Mouse (Mus musculus) embryonic facial prominence, embryonic 12.5 days (tissue): ENCODE data around the gene Rrm1. TPM values are rescaled to one million over a fixed set of nuclear protein-coding genes. Genes with fewer than 3 reads are reported as not detected.

ENCODE experiments used
- ATAC-seq: fragments of 200-750 bp; cut with Nextera tagmentation; 2 replicates; pipeline ENCODE4 v1.8.0; 2017; ENCODE audit not compliant: insufficient number of reproducible peaks, insufficient read depth, low FRiP score, low TSS enrichment
- H3K27ac ChIP-seq: fragments of 300-500 bp; sonication (generic); 2 replicates; pipeline ENCODE4 v1.5.1; 2016; ENCODE audit warnings: mild to moderate bottlenecking
- H3K27me3 ChIP-seq: fragments of 300-500 bp; sonication (generic); 2 replicates; pipeline ENCODE4 v1.6.1; 2016; ENCODE audit warnings: mild to moderate bottlenecking, moderate library complexity
- H3K36me3 ChIP-seq: fragments of 300-500 bp; sonication (generic); 2 replicates; pipeline ENCODE4 v1.6.1; 2016; ENCODE audit warnings: mild to moderate bottlenecking
- H3K4me1 ChIP-seq: fragments of 300-500 bp; sonication (generic); 2 replicates; pipeline ENCODE4 v1.6.1; 2016
- H3K4me2 ChIP-seq: fragments of 300-500 bp; sonication (generic); replicated peaks from 2 replicates; pipeline ENCODE4 v1.6.1; 2016; ENCODE audit warnings: mild to moderate bottlenecking, moderate library complexity
- H3K4me3 ChIP-seq: fragments of 300-500 bp; sonication (generic); 2 replicates; pipeline ENCODE4 v1.5.1; 2016; ENCODE audit warnings: mild to moderate bottlenecking
- H3K9ac ChIP-seq: fragments of 300-500 bp; sonication (generic); 2 replicates; pipeline ENCODE4 v1.6.1; 2016; ENCODE audit warnings: mild to moderate bottlenecking, moderate library complexity
- H3K9me3 ChIP-seq: fragments of 300-500 bp; sonication (generic); 2 replicates; pipeline ENCODE4 v1.6.1; 2016; ENCODE audit warnings: mild to moderate bottlenecking, moderate library complexity
- WGBS: fragments of 180-500 bp; shearing (Covaris S2); methylation state at CpG from one replicate; pipeline ENCODE4 v1.1.7; 2016; 5-methylcytosine and 5-hydroxymethylcytosine counted together
- polyA plus RNA-seq: library from polyadenylated mRNA; unstranded; fragments of >200 nt; fragmentation: Nextera tagmentation; extraction: Ambion mirVana; gene quantifications from 2 replicates; pipeline ENCODE4 v1.2.1, GENCODE M21; 2016

Gene Rrm1
- polyA plus RNA-seq, 1 experiment from 2014 or later = 173 TPM

GRCm38 (mm10) chr7:102508666-102509065, 67.2 kb downstream of the Rrm1 start:
- Histone ChIP-seq H3K27ac (no peak overlapping the region), H3K27me3 (peaks cover 16% of the 10 kb centered on the region), H3K4me2 (no peak overlapping the region), H3K4me1 (no peaks in the 10 kb centered on the region), H3K9ac (no peak overlapping the region), H3K9me3 (no peaks in the 10 kb centered on the region), H3K4me3 (no peak overlapping the region), H3K36me3 (no peaks in the 10 kb centered on the region)
- ATAC-seq = no peak
- WGBS = 87% methylated on average over 6 of the region's 6 CpGs

DNA sequence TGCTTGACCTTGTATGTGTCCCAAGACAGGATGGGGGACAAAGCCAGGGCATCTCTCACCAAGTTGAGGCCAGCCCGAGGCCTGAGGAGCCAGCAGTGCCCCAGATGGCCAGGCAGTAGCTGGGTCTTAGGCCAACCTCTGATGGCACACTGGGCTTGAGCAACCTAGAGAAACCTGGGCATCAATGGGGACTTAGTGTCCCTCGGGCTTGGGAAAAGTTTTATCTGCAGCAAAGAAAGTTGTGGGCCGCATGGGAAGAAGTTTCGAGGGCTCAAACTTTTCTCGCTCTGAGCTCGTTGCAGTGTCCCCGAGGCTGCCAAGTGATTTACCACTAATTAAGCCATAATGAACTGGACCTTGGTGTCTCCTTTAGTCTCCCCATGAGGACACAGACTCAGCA, 68.2 kb downstream of the Rrm1 start:
- no peak overlapping the region for H3K27ac ChIP-seq
- H3K9ac ChIP-seq = no peak overlapping the region
- H3K4me2 ChIP-seq = no peak overlapping the region
- H3K27me3 ChIP-seq = peaks cover 18% of the 10 kb centered on the region
- ATAC-seq = no peak
- no peaks in the 10 kb centered on the region for H3K36me3 ChIP-seq
- WGBS = 64% methylated on average over 7 of the region's 7 CpGs
- no peaks in the 10 kb centered on the region; the same call in 1 of the 2 replicates for H3K4me1 ChIP-seq
- no peaks in the 10 kb centered on the region for H3K9me3 ChIP-seq
- H3K4me3 ChIP-seq = no peak overlapping the region

- peaks cover 18% of the 10 kb centered on the region for H3K27me3 ChIP-seq
- H3K9me3 ChIP-seq = no peaks in the 10 kb centered on the region
- H3K4me2 ChIP-seq = no peak overlapping the region
- WGBS = 93% methylated on average over 10 of the region's 10 CpGs
- no peak for ATAC-seq
- H3K9ac ChIP-seq = no peak overlapping the region
- H3K36me3 ChIP-seq = no peaks in the 10 kb centered on the region
- no peak overlapping the region for H3K27ac ChIP-seq
- peaks cover 7% of the 10 kb centered on the region; the same call in 1 of the 2 replicates for H3K4me1 ChIP-seq
- no peak overlapping the region for H3K4me3 ChIP-seq
These were observed 70.4 kb downstream of the Rrm1 start for GRCm38 (mm10) chr7:102511927-102512326.

DNA sequence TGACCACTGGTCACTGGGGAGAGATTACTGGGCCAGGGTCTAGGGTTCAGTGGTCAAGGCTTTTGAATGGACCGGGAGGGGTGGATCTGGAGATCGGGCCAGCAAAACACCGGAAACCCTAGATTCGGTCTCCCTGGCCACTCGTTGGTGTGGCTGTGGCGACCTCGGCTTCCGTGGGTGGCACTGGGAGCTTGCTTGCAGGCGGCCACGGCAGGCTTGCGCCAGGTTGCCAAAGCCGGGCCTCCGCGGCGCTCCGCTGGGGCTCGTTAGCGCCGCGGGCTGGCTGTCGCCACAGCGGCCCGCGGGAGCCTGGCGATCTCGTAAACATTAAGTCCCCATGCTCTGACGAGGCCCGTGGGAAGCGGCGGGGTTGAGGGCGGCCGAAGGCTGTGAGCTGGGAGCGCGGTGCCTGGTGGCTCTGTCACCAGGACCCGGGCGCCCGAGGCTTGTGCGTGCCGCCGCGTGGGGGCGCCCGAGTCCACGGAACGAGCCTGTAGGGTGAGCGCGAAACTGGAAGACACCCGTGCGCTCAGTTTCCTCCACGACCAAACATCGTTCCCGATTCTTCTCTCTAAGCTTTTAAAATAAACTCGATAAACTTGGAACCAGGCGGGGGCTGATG, 71.4 kb downstream of the Rrm1 start:
- H3K27ac ChIP-seq = no peak overlapping the region
- peak overlapping the region; percentile 59 for H3K9ac ChIP-seq

DNA sequence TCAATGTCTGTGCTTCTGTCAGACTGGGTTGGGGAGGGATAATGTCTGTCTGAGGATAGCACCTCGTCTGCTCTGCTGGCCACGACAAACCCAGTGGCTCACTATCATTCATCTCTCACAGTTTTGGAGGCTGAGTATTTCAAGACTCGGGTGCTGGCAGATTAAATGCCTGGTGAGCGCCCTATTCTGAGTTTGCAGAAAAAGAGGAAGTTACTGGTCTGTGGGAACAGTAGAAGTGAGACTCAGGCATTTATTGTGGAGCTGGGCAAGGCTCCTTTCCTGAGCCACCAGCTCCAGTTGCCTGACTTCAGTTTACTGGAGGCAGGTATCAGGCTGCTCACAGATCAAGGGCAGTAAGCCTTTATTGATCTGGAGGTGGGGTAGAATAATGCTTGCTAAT, 72.6 kb downstream of the Rrm1 start:
- Histone ChIP-seq H3K36me3 (no peaks in the 10 kb centered on the region), H3K4me2 (no peak overlapping the region), H3K27ac (no peak overlapping the region), H3K4me1 (peaks cover 7% of the 10 kb centered on the region; the same call in 1 of the 2 replicates), H3K9me3 (no peaks in the 10 kb centered on the region), H3K27me3 (peaks cover 18% of the 10 kb centered on the region), H3K9ac (no peak overlapping the region), H3K4me3 (no peak overlapping the region)
- no peak for ATAC-seq
- 64% methylated on average over 4 of the region's 4 CpGs for WGBS

More for the DNA sequence above, 71.4 kb downstream of the Rrm1 start:
- H3K9me3 ChIP-seq = no peaks in the 10 kb centered on the region
- ATAC-seq = peak; percentile 94
- H3K4me2 ChIP-seq = peak overlapping the region; percentile 77
- peaks cover 18% of the 10 kb centered on the region for H3K27me3 ChIP-seq
- whole genome bisulfite sequencing = under 1% methylated on average over 53 of the region's 54 CpGs
- peak overlapping the region; percentile 41 for H3K4me3 ChIP-seq
- H3K36me3 ChIP-seq = no peaks in the 10 kb centered on the region
- H3K4me1 ChIP-seq = peaks cover 7% of the 10 kb centered on the region; the same call in 1 of the 2 replicates

DNA sequence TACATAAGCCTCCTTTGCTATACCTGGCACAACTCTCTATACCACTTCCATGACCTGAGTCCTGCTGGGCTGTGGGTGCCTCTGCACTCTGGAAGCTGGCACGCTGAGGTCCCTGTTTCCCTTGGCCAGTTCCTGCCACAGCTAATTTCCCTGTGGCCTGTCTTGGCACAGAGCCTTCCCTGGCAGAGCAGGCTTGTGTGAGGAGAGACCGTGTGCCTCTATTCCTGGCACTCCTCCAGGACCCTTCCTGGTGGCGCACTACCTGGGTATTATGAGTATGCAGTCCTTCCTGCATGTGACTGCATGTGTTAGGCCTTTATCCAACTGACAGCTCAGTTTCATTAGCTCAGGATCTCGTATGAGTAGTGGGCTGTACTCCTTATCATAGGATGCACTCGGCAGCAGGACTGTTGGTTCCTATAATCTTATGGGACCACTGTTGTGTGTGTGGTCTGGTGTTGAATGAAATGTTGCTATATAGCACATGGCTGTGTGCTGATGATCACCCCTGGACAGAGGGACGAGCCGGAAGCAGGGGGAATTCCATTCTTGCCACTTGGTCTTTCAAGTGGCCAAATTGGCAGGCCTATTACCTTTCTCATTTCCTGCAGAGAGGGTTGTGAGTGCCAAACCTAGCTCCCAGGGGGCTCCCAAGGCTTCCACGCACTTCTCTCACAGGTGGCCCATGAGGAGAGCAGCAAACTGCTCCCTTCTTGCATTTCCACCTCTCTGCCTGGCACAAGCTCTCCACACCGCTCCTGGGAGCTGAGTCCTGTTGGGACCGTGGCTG, 75.0 kb downstream of the Rrm1 start:
- ATAC-seq = no peak

DNA sequence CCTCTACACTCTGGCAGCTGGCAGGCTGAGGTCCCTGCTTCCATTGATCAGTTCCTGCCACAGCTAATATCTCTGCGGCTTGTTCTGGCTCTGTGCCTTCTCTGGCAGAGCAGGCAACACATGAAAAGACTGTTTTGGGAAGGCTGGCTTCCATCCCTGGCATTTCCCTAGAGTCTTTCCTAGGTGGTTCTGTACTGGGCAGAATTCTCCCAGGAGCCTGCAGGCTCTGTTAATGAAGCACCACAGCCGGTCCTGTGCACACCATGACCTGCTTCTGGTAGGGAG, 75.5 kb downstream of the Rrm1 start:
- H3K4me1 ChIP-seq = peaks cover 7% of the 10 kb centered on the region; the same call in 1 of the 2 replicates
- no peak overlapping the region for H3K4me2 ChIP-seq
- H3K4me3 ChIP-seq = no peak overlapping the region
- H3K27ac ChIP-seq = no peak overlapping the region
- WGBS = 81% methylated on average over 2 of the region's 2 CpGs
- no peaks in the 10 kb centered on the region for H3K36me3 ChIP-seq
- ATAC-seq = no peak
- H3K27me3 ChIP-seq = peaks cover 11% of the 10 kb centered on the region
- H3K9me3 ChIP-seq = no peaks in the 10 kb centered on the region
- no peak overlapping the region for H3K9ac ChIP-seq

More for the DNA sequence above, 75.0 kb downstream of the Rrm1 start:
- Histone ChIP-seq H3K27me3 (peaks cover 17% of the 10 kb centered on the region), H3K4me3 (no peak overlapping the region), H3K27ac (no peak overlapping the region), H3K9me3 (no peaks in the 10 kb centered on the region), H3K9ac (no peak overlapping the region), H3K36me3 (no peaks in the 10 kb centered on the region), H3K4me1 (peaks cover 7% of the 10 kb centered on the region; the same call in 1 of the 2 replicates), H3K4me2 (no peak overlapping the region)
- 71% methylated on average over 10 of the region's 10 CpGs for WGBS

Other genes with a start within 250 kb of the Rrm1 start
- 46.6 and 46.9 TPM in 2 replicates for gene Nup98, start 231.5 kb upstream of the Rrm1 start, polyA plus RNA-seq
- gene Pgap2, start 231.5 kb upstream of the Rrm1 start, polyA plus RNA-seq = 78.4 and 83.3 TPM in 2 replicates
- gene Rhog, start 185.6 kb upstream of the Rrm1 start, polyA plus RNA-seq = 48.7 and 50.0 TPM in 2 replicates
- 24.6 and 25.0 TPM in 2 replicates for gene Stim1, start 173.9 kb upstream of the Rrm1 start, polyA plus RNA-seq
- 0.33 and 0.80 TPM in 2 replicates for gene Olfr543, start 40.0 kb downstream of the Rrm1 start, polyA plus RNA-seq
- 0.10 and 0.13 TPM in 2 replicates for gene Olfr544, start 46.6 kb downstream of the Rrm1 start, polyA plus RNA-seq
- gene Olfr545, start 57.9 kb downstream of the Rrm1 start, polyA plus RNA-seq = 0.13 and 0.14 TPM in 2 replicates
- gene Olfr547, start 93.1 kb downstream of the Rrm1 start, polyA plus RNA-seq = not detected in 2 replicates
- gene Olfr548-ps1, start 99.2 kb downstream of the Rrm1 start, polyA plus RNA-seq = not detected in 2 replicates
- not detected in 2 replicates for gene Olfr549, start 108.2 kb downstream of the Rrm1 start, polyA plus RNA-seq
- gene Trim21, start 123.8 kb downstream of the Rrm1 start, polyA plus RNA-seq = 0.51 and 0.59 TPM in 2 replicates
- gene Olfr550, start 129.7 kb downstream of the Rrm1 start, polyA plus RNA-seq = 0.04 and 0.14 TPM in 2 replicates
- gene Olfr551, start 150.2 kb downstream of the Rrm1 start, polyA plus RNA-seq = not detected in 2 replicates
- not detected in 2 replicates for gene Olfr552, start 156.1 kb downstream of the Rrm1 start, polyA plus RNA-seq
- not detected in 2 replicates for gene Olfr553, start 176.5 kb downstream of the Rrm1 start, polyA plus RNA-seq
- gene Olfr554, start 196.7 kb downstream of the Rrm1 start, polyA plus RNA-seq = not detected in 2 replicates
- not detected in 2 replicates for gene Olfr555, start 217.1 kb downstream of the Rrm1 start, polyA plus RNA-seq
- not detected in 2 replicates for gene Olfr556, start 223.2 kb downstream of the Rrm1 start, polyA plus RNA-seq
- gene Trim68, start 245.6 kb downstream of the Rrm1 start, polyA plus RNA-seq = 16.4 and 17.4 TPM in 2 replicates